Mouse (Mus musculus) adrenal gland, postnatal 10 days (tissue): ENCODE measurements around the gene Lsm12. TPM values are rescaled to one million over a fixed set of nuclear protein-coding genes. Genes with fewer than 3 reads are reported as not detected.
"Not testable (repeated sequence)": the region's sequence is repeated elsewhere in the genome, so short reads cannot be mapped to it uniquely, and the experiment has no call there.

Experiments used
- DNase-seq: peaks from one replicate; pipeline ENCODE4 v3.0.0; 2021; ENCODE audit warnings: mixed read lengths
- total RNA-seq, 2 experiments: library from RNA; stranded (reverse); gene quantifications; 2 replicates each; pipeline ENCODE4 v1.2.3; 2021

The Lsm12 gene
- total RNA-seq, 2 experiments from 2014 or later = 77.5 to 80.8 TPM

DNA sequence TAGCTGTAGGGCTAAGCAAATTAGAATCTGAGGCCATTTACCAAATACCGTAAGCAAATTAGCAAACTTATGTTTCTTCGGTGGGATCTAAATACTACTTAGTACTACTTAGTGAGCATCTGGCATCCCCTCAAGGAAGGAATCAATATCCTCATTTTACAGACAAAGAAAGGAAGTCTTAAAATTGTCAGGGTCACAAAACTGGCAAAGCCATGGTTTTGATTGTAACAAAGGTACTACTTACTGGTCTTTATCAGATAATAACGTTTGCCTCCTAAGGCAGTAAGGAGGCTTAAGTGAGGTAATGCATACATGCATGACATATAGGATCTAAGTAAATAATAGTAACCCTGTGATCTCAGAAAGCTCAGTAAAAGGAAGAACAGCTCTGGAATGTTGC, 581 bp upstream of the Lsm12 start:
- no peak for DNase-seq

DNA sequence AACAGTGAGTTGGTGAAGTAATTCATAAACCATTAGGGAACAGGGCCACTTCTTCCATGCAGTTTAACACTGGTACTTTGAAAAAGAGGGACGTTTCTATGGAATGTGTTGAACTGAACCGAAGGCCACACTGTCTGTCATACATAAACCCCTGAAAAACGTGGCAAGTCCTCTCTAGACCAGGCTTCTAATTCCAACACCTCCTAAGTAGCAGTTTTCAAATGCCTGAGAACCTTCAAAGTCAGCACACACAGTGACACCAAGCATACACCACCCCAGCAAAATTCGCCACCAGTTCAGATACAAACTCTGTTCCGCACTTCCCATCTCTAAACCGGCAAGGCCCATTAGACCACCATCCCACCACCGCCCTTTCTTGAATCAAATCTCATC, 847 bp downstream of the Lsm12 start:
- DNase-seq = no peak

GRCm38 (mm10) chr11:102179836-102180235, 5.3 kb downstream of the Lsm12 start:
- no peak for DNase-seq

GRCm38 (mm10) chr11:102168689-102169088, 16.4 kb downstream of the Lsm12 start:
- DNase-seq = no peak

DNA sequence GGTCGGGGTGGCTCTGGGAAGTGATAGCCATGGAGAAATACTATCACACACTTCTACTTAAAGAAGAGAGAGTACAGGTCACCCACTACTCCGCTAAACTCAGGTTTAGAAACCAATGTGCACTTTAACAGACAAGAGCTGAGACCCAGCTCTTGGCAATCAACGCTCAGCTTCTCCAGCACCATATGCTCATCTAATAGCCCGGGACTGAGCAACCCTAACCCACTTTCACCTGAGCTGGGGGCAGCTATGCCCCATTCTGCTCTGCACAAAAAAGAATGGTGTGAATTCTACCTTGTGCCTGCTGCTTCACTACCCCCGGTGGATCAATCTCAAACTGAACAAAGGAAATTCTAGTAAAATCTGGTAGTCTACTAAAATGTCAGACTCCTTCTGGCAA, 17.6 kb downstream of the Lsm12 start:
- DNase-seq = no peak

- DNase-seq = no peak
These were observed 18.9 kb downstream of the Lsm12 start for GRCm38 (mm10) chr11:102165971-102166722.

DNA sequence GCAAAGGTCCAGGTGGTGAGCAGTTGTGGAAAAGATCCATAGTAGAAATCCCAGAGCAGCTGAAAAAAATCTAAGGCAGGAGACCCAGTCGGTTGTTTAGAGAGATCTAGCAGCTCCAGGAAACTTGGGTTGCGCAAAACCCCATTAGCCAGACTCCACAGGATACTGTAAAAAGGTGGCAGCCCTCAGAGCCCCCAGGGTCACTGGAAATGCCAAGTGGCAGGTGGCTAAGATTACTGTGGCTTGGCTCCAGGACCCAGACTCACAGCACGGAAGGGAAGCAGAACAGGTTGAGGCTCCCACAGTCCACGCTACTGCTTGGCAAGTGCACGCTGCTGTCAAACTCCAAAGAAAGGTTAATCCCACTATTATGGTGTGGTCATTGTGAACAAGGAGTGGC, 25.3 kb downstream of the Lsm12 start:
- peak; percentile 22 for DNase-seq

GRCm38 (mm10) chr11:102158024-102158423, 27.1 kb downstream of the Lsm12 start:
- not testable (repeated sequence) for DNase-seq

DNA sequence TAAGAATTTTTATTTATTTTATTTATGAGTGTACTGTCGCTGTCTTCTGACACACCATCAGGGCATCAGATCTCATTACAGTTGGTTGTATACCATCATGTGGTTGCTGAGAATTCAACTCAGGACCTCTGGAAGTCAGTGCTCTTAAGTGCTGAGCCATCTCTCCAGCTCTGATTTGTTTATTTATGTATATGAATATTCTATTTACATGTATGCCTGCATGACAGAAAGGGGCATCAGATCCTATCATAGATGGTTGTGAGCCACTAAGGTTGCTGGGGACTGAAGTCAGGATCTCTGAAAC, 28.4 kb downstream of the Lsm12 start:
- DNase-seq = no peak

GRCm38 (mm10) chr11:102156039-102156785, 28.9 kb downstream of the Lsm12 start, which contains the start of gene Tmem101:
Gene Tmem101 (minus strand): TSS chr11:102156404.
- DNase-seq = peak; percentile 95

- DNase-seq = no peak
These were observed 37.7 kb downstream of the Lsm12 start for GRCm38 (mm10) chr11:102147213-102147989.

DNA sequence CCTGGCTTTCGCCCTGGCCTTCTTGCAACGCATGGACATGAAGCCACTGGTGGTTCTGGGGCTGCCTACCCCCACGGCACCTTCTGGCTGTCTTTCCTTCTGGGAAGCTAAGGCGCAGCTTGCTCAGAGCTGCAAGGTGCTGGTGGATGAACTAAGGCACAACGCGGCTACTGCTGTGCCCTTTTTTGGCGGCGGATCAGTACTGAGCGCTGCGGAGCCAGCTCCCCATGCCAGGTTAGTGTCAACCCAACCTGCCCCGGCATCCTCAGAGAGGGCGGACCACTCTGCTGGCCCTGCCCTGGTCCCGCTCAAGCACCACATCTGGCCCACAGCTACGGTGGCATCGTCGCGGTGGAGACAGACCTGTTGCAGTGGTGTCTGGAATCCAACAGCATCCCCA, 38.6 kb downstream of the Lsm12 start:
- DNase-seq = no peak

DNA sequence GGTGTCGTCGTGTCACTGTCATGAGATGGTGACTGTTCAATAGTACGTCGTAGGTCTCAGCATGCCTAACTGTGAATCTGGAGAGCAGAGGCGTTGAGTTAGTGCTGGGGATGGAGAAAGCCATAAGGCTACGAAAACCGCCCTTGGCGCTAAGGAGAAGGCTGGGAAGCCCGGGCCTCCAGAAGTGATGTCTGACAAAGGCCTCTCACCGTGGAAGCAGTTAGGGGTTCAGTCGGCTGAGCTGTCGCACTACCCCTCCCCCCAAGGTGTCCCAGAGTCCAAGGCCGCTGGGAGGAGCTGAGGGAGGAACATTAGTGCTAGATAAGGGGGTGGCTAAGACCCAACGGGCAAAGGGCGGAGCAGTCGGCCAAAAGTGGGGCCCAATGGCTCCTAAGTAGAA, 39.1 kb downstream of the Lsm12 start:
- peak; percentile 66 for DNase-seq

DNA sequence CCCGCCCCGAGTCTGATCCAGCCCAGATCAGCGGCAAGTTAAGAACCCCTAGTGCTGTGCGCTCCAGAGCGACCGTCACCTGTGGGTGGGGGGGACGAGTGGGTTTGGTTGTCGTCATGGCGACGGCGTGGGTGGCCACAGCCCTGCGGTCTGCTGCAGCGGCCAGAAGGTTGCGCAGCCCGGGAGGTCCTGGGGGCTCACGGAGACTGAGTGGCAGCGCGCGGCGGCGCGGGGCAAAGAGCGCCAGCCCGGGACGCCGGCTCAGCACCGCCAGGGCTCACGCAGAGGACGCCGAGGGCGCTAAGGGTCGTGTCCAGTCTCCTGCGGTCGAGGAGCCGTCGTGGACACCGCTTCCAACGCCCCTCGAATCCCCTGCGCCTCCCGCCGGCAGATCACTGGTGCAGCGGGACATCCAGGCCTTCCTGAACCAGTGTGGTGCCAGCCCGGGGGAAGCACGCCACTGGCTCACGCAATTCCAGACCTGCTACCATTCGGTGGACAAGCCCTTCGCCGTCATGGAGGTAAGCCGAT, 39.6 kb downstream of the Lsm12 start, which contains the start of gene Nags:
Gene Nags, plus strand, starts transcription at position 43 of the 531 bp plus-strand sequence.
- peak; percentile 38 for DNase-seq

DNA sequence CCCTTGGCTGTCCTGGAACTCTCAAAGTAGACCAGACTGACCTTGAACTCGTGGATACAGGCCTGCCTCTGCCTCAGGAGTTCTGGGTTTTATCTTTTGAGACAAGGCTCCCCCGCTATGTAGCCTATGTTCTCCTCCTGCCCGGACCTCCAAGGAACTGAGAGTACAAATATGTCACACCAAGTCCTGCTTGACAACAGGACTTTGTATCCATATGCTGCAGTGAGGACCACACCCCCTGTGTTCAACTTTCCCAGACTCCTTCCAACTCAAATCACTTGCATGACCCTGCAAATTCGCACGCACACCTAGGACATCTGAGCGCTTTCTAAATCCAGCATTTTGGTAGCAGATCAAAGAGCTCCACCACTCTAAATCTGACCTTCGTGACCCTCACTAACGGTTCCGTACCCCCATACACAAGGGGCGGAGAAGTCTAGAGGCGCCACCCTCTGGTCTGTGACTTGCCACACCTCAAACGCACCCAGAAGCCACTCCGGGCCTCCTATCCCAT, 40.1 kb downstream of the Lsm12 start:
- DNase-seq = no peak

GRCm38 (mm10) chr11:102142355-102142754, 42.7 kb downstream of the Lsm12 start:
- DNase-seq = no peak

- DNase-seq = peak; percentile 79
These were observed 44.6 kb downstream of the Lsm12 start for GRCm38 (mm10) chr11:102140508-102140907.

DNA sequence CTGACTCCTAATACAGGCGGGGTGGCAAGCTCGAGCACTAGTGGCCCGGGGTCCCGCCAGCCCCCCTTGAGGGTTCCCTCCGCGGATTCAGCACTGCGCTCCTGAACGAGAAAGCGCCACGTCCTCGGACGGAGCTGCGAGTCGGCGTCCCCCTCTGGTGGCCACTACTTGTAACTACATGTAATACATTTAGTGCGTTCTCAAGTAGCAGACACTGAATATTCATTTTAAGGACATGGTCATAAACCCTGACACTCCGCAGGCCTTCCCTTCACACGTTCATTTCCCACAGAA, 46.7 kb downstream of the Lsm12 start:
- peak; percentile 79 for DNase-seq

DNA sequence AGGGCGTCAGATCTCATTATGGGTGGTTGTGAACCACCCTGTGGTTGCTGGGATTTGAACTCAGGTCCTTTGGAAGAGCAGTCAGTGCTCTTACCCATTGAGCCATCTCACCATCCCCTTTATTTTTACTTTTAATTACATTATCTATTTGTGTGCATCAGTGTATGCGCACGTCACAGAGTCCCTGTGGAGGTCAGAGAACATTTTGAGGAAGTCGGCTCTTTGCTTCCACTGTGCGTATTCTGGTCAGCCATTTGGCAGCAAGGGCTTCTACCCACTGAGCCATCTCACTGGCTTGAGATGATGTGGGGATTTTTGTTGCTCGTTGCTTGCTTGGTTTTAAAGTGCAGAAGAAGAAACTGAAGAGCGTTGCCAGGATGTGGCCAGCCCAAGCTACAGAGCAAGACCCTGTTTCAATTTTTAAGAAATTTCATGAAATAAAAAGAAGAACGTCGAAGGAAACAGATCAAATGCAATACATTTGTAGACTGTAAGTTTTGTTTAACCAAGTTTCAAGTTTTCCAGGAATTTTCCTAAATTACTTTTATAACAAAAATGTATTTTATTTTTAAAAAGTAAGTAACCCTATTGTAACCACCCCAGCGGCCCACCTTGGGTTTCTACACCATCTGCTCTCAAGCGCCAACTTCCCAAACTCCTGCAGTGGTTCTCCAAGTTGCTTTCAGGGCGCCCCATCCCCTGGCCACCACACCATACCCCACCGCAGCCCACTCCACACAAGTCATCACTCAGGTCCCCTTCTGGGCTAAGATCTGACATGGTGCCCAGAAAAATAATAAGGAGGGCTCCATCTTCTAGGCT, 47.3 kb downstream of the Lsm12 start:
- DNase-seq = no peak

- DNase-seq = no peak
These were observed 50.6 kb downstream of the Lsm12 start for GRCm38 (mm10) chr11:102134516-102134915.

DNA sequence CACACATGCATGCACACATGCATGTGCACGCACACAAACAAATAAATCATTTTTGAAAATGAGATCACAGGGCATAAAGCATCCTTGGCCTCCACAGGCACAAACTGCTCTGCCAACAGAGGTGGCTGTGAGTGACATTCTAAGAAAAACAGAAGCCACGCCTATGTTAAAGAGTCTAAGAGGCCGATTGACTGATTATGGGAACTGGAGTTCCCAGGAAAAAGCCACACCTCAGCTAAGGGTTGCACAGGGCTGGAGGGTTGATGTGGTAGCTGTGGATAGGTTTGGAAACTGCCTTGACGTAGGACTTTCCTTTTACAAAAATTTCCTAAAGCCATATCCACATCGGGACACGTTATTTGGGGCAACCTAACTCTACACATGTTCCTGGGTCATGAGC, 67.7 kb downstream of the Lsm12 start:
- no peak for DNase-seq

- DNase-seq = no peak
These were observed 68.9 kb downstream of the Lsm12 start for GRCm38 (mm10) chr11:102116241-102116640.
